Mouse (Mus musculus) lung, embryonic 16.5 days (tissue): Measurements from ENCODE around the gene AU021092. TPM values are rescaled to one million over a fixed set of nuclear protein-coding genes. Genes with fewer than 3 reads are reported as not detected.

Source experiments
- ATAC-seq: fragments of 200-750 bp; cut with Nextera tagmentation; 2 replicates; pipeline ENCODE4 v1.8.0; 2017; ENCODE audit warnings: low read depth, mild to moderate bottlenecking, moderate library complexity
- H3K27ac ChIP-seq: fragments of 300-500 bp; sonication (generic); 2 replicates; pipeline ENCODE4 v1.5.1; 2014; ENCODE audit warnings: mild to moderate bottlenecking, control low read depth, low read length
- H3K27me3 ChIP-seq: fragments of 300-500 bp; sonication (generic); 2 replicates; pipeline ENCODE4 v1.6.1; 2014; ENCODE audit warnings: low read depth, low read length, mixed read lengths; ENCODE audit not compliant: control insufficient read depth, insufficient read depth
- H3K36me3 ChIP-seq: fragments of 300-500 bp; sonication (generic); 2 replicates; pipeline ENCODE4 v1.6.1; 2014; ENCODE audit warnings: low read length; ENCODE audit not compliant: control insufficient read depth, insufficient read depth
- H3K4me1 ChIP-seq: fragments of 300-500 bp; sonication (generic); replicated peaks from 2 replicates; pipeline ENCODE4 v1.6.1; 2014; ENCODE audit warnings: low read length, mixed read lengths; ENCODE audit not compliant: control insufficient read depth, insufficient read depth
- H3K4me2 ChIP-seq: fragments of 300-500 bp; sonication (generic); 2 replicates; pipeline ENCODE4 v1.6.1; 2014; ENCODE audit warnings: low read depth, low read length, control low read depth
- H3K4me3 ChIP-seq: fragments of 300-500 bp; sonication (generic); 2 replicates; pipeline ENCODE4 v1.5.1; 2014; ENCODE audit warnings: mild to moderate bottlenecking, low read length, control low read depth
- H3K9ac ChIP-seq: fragments of 300-500 bp; sonication (generic); 2 replicates; pipeline ENCODE4 v1.6.1; 2014; ENCODE audit warnings: low read length, control low read depth
- H3K9me3 ChIP-seq: fragments of 300-500 bp; sonication (generic); 2 replicates; pipeline ENCODE4 v1.6.1; 2016; ENCODE audit warnings: low read length; ENCODE audit not compliant: control insufficient read depth
- WGBS: fragments of 180-500 bp; shearing (Covaris S2); extraction: QIAGEN DNeasy Blood & Tissue Kit; methylation state at CpG from one replicate; pipeline ENCODE4 v1.1.7; 2014; 5-methylcytosine and 5-hydroxymethylcytosine counted together
- microRNA-seq: library from miRNA; unstranded; fragments of <30 nt; microRNA quantifications from one replicate; pipeline ENCODE4, GENCODE M21; 2016
- polyA plus RNA-seq: library from polyadenylated mRNA; unstranded; fragments of >200 nt; fragmentation: Nextera tagmentation; extraction: Ambion mirVana; gene quantifications from 2 replicates; pipeline ENCODE4 v1.2.1, GENCODE M21; 2015

The AU021092 gene
- polyA plus RNA-seq, 1 experiment from 2014 or later = 60.9 TPM

- Histone ChIP-seq H3K27me3 (no peaks in the 10 kb centered on the region), H3K27ac (no peak overlapping the region), H3K9me3 (no peaks in the 10 kb centered on the region), H3K4me1 (no peaks in the 10 kb centered on the region), H3K4me3 (no peak overlapping the region), H3K4me2 (no peak overlapping the region), H3K36me3 (no peaks in the 10 kb centered on the region), H3K9ac (no peak overlapping the region)
- WGBS = 63% methylated on average over 5 of the region's 5 CpGs
- ATAC-seq = no peak
Observed at GRCm38 (mm10) chr16:5168829-5169228, 53.3 kb downstream of the AU021092 start.

GRCm38 (mm10) chr16:5168038-5168437, 54.1 kb downstream of the AU021092 start:
- Histone ChIP-seq H3K4me3 (no peak overlapping the region), H3K4me2 (no peak overlapping the region), H3K27me3 (no peaks in the 10 kb centered on the region), H3K27ac (no peak overlapping the region), H3K36me3 (no peaks in the 10 kb centered on the region), H3K9ac (no peak overlapping the region), H3K9me3 (no peaks in the 10 kb centered on the region), H3K4me1 (no peaks in the 10 kb centered on the region)
- no peak for ATAC-seq
- WGBS = 74% methylated on average over 2 of the region's 2 CpGs

DNA sequence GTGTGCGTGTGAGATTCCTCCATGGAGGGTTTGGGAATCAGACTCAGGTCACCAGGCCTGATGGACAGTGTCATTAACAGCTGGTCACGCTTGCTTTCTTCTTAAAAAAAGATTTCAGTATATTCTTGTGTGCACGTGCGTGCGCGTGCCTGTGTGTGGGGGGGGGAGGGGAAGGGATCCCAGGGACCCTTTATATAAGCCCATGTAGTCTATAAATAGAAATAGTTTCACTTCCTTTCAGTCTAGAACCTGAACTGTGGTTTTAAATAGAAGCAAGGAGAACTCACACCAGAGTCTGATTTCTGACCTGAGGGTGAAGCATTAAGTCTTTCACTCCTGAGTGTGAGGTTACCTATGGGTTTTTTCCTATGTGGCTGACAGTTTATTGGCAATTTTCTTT, 57.8 kb downstream of the AU021092 start:
- ATAC-seq = no peak
- H3K4me2 ChIP-seq = no peak overlapping the region
- H3K27me3 ChIP-seq = no peaks in the 10 kb centered on the region
- no peaks in the 10 kb centered on the region for H3K9me3 ChIP-seq
- H3K36me3 ChIP-seq = no peaks in the 10 kb centered on the region
- H3K27ac ChIP-seq = no peak overlapping the region
- WGBS = 67% methylated on average over 6 of the region's 6 CpGs
- H3K9ac ChIP-seq = no peak overlapping the region
- no peak overlapping the region for H3K4me3 ChIP-seq
- H3K4me1 ChIP-seq = no peaks in the 10 kb centered on the region

Small RNA genes lying within 50 kb of the gene (microRNA-seq; reads per million reads assigned to microRNA genes)
- not detected for gene Gm23689
- not detected for gene Gm26095
- not detected for gene Mir6364

Other genes starting within 250 kb of the AU021092 start
- 0.21 TPM in 1 of 2 replicates, not detected in the other for gene Sept12, start 224.4 kb downstream of the AU021092 start, polyA plus RNA-seq
- 45.1 and 46.8 TPM in 2 replicates for gene Smim22, start 215.0 kb downstream of the AU021092 start, polyA plus RNA-seq
- 58.8 and 62.4 TPM in 2 replicates for gene Rogdi, start 208.7 kb downstream of the AU021092 start, polyA plus RNA-seq
- gene Glyr1, start 172.4 kb downstream of the AU021092 start, polyA plus RNA-seq = 145 and 150 TPM in 2 replicates
- 15.5 and 17.9 TPM in 2 replicates for gene Ubn1, start 172.2 kb downstream of the AU021092 start, polyA plus RNA-seq
- 8.7 and 9.3 TPM in 2 replicates for gene Ppl, start 89.9 kb downstream of the AU021092 start, polyA plus RNA-seq
- gene Sec14l5, start 75.2 kb downstream of the AU021092 start, polyA plus RNA-seq = 0.65 and 0.78 TPM in 2 replicates
- 22.1 and 23.5 TPM in 2 replicates for gene Nagpa, start 18.3 kb downstream of the AU021092 start, polyA plus RNA-seq
- 32.7 and 34.1 TPM in 2 replicates for gene Alg1, start 11.3 kb upstream of the AU021092 start, polyA plus RNA-seq
- gene Eef2kmt, start 33.7 kb upstream of the AU021092 start, polyA plus RNA-seq = 24.8 and 30.5 TPM in 2 replicates